Mouse (Mus musculus): ENCODE data around the gene Med27. TPM values are rescaled to one million over a fixed set of nuclear protein-coding genes. Genes with fewer than 3 reads are reported as not detected.

Gene Med27
- polyA plus RNA-seq, 1 experiment, result 44.0 TPM

DNA sequence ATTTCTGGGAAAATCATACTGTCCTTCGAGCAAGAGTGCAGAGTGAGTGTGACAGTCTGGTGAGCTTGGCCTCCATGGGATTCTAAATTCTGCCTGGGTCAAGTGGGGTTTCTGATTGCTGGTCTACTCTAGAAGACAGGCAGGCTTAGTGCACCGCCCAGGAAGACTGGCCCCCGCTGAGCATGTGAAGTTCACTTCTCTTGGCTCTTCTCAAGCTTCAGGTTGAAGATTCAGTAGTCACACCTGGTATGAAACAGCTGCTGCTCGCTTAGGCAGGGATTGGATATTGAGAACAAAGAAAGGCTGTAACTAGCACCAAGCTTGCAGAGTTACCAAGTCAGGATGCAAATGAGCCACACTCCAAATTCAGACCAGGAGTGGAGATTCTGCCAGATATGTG, 154.8 kb downstream of the Med27 start:
- no peak overlapping the region for H3ac ChIP-seq (ENCODE audit: control insufficient read depth, insufficient read length)
- TF ChIP-seq CEBPB (IDR thresholded peaks at IDR 0.05; ENCODE audit: insufficient read depth, poor library complexity, severe bottlenecking) (no peak), USF1 (IDR thresholded peaks at IDR 0.05; ENCODE audit: low read depth) (no peak), REST (IDR thresholded peaks at IDR 0.05; ENCODE audit: insufficient read depth, insufficient read length) (no peak), POLR2AphosphoS2 (IDR thresholded peaks at IDR 0.05; ENCODE audit: insufficient read length, low read depth) (no peak), E2F4 (IDR thresholded peaks at IDR 0.05; ENCODE audit: insufficient read depth) (no peak), MYOG (IDR thresholded peaks at IDR 0.05; ENCODE audit: control insufficient read depth in 1 of 3, insufficient read depth in 1 of 3, insufficient read length in 2 of 3, low read depth in 2 of 3) (no peak), SRF (IDR thresholded peaks at IDR 0.05; ENCODE audit: control insufficient read depth, insufficient read length, low read depth) (no peak), TCF12 (IDR thresholded peaks at IDR 0.05; ENCODE audit: insufficient read depth, poor library complexity, severe bottlenecking) (no peak), MAX (IDR thresholded peaks at IDR 0.05; ENCODE audit: low read depth) (no peak), TCF3 (IDR thresholded peaks at IDR 0.05; ENCODE audit: insufficient read length, low read depth) (no peak), POLR2A (IDR thresholded peaks at IDR 0.05; ENCODE audit: insufficient read length, low read depth) (no peak), MYOD1 (IDR thresholded peaks at IDR 0.05; ENCODE audit: control insufficient read depth in 1 of 3, insufficient read length in 2 of 3, low read depth in 2 of 3) (no peak)
- no peaks in the 10 kb centered on the region for H3K27me3 ChIP-seq (ENCODE audit: control insufficient read depth, insufficient read depth, insufficient read length)
- no peak overlapping the region for H3K4me2 ChIP-seq (ENCODE audit: low read depth)
- no peaks in the 10 kb centered on the region for H3K36me3 ChIP-seq (ENCODE audit: control insufficient read depth, insufficient read depth)
- H3K4me3 ChIP-seq, result no peak overlapping the region
- no peaks in the 10 kb centered on the region for H3K79me2 ChIP-seq (ENCODE audit: control insufficient read depth, insufficient read depth)

DNA sequence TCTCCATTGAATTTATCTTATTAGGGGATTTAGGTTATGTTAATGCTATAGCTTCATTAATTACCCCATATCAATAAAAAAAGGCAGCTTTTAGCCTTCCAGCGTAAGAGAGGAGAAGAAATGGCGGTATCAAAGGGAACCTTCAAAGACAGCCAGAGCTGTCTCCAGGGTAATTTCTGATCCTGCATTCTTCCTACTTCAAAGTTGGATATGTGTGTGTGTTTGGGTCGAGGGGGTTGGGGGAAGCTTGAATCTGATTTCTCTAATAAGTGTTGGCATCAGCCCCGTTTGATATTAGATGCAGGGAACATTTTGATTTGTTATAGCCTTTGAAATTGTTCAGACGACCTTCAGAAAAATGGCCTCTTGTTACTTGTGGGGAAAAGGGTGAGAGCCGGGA, 158.2 kb downstream of the Med27 start:
- Histone ChIP-seq H3K4me2 (ENCODE audit: low read depth) (no peak overlapping the region), H3K27me3 (ENCODE audit: control insufficient read depth, insufficient read depth, insufficient read length) (no peaks in the 10 kb centered on the region), H3ac (ENCODE audit: control insufficient read depth, insufficient read length) (no peak overlapping the region), H3K4me3 (no peak overlapping the region), H3K79me2 (ENCODE audit: control insufficient read depth, insufficient read depth) (no peaks in the 10 kb centered on the region), H3K36me3 (ENCODE audit: control insufficient read depth, insufficient read depth) (no peaks in the 10 kb centered on the region)
- TF ChIP-seq POLR2AphosphoS2 (IDR thresholded peaks at IDR 0.05; ENCODE audit: insufficient read length, low read depth) (no peak), REST (IDR thresholded peaks at IDR 0.05; ENCODE audit: insufficient read depth, insufficient read length) (no peak), CEBPB (IDR thresholded peaks at IDR 0.05; ENCODE audit: insufficient read depth, poor library complexity, severe bottlenecking) (no peak), E2F4 (IDR thresholded peaks at IDR 0.05; ENCODE audit: insufficient read depth) (no peak), MAX (IDR thresholded peaks at IDR 0.05; ENCODE audit: low read depth) (no peak), USF1 (IDR thresholded peaks at IDR 0.05; ENCODE audit: low read depth) (no peak), POLR2A (IDR thresholded peaks at IDR 0.05; ENCODE audit: insufficient read length, low read depth) (no peak), MYOG (IDR thresholded peaks at IDR 0.05; ENCODE audit: control insufficient read depth in 1 of 3, insufficient read depth in 1 of 3, insufficient read length in 2 of 3, low read depth in 2 of 3) (no peak), TCF12 (IDR thresholded peaks at IDR 0.05; ENCODE audit: insufficient read depth, poor library complexity, severe bottlenecking) (no peak), MYOD1 (IDR thresholded peaks at IDR 0.05; ENCODE audit: control insufficient read depth in 1 of 3, insufficient read length in 2 of 3, low read depth in 2 of 3) (no peak), SRF (IDR thresholded peaks at IDR 0.05; ENCODE audit: control insufficient read depth, insufficient read length, low read depth) (no peak), TCF3 (IDR thresholded peaks at IDR 0.05; ENCODE audit: insufficient read length, low read depth) (no peak)

DNA sequence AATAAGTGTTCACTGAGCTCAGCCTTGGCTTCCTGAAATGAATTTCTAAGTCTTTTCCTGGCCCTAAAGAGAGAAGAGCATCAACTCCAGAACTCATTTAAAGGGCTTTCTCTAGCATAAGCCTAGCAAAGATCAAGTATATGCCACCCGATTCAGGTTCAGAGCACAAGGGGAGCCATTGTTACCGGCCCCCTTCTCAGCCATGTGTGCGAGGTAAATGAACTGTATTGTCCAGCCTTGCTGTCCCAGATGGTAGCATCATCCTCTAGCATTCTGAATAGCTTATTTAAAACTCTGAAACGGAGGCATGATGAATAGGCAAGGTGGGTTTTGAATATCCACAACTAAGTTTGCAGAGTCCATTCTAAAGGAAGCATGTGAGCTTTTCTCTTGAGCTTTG, 159.8 kb downstream of the Med27 start:
- TF ChIP-seq SRF (IDR thresholded peaks at IDR 0.05; ENCODE audit: control insufficient read depth, insufficient read length, low read depth), result no peak
- no peak for TF ChIP-seq POLR2AphosphoS2 (IDR thresholded peaks at IDR 0.05; ENCODE audit: insufficient read length, low read depth)
- TF ChIP-seq MYOD1 (IDR thresholded peaks at IDR 0.05; ENCODE audit: control insufficient read depth in 1 of 3, insufficient read length in 2 of 3, low read depth in 2 of 3), result no peak
- no peak for TF ChIP-seq TCF12 (IDR thresholded peaks at IDR 0.05; ENCODE audit: insufficient read depth, poor library complexity, severe bottlenecking)
- no peak for TF ChIP-seq MAX (IDR thresholded peaks at IDR 0.05; ENCODE audit: low read depth)
- TF ChIP-seq MYOG (IDR thresholded peaks at IDR 0.05; ENCODE audit: control insufficient read depth in 1 of 3, insufficient read depth in 1 of 3, insufficient read length in 2 of 3, low read depth in 2 of 3), result no peak
- no peak for TF ChIP-seq CEBPB (IDR thresholded peaks at IDR 0.05; ENCODE audit: insufficient read depth, poor library complexity, severe bottlenecking)
- TF ChIP-seq USF1 (IDR thresholded peaks at IDR 0.05; ENCODE audit: low read depth), result no peak
- TF ChIP-seq E2F4 (IDR thresholded peaks at IDR 0.05; ENCODE audit: insufficient read depth), result no peak
- TF ChIP-seq REST (IDR thresholded peaks at IDR 0.05; ENCODE audit: insufficient read depth, insufficient read length), result no peak
- H3K79me2 ChIP-seq (ENCODE audit: control insufficient read depth, insufficient read depth), result no peaks in the 10 kb centered on the region
- no peaks in the 10 kb centered on the region for H3K27me3 ChIP-seq (ENCODE audit: control insufficient read depth, insufficient read depth, insufficient read length)
- no peak overlapping the region for H3K4me2 ChIP-seq (ENCODE audit: low read depth)
- H3K36me3 ChIP-seq (ENCODE audit: control insufficient read depth, insufficient read depth), result no peaks in the 10 kb centered on the region
- H3K4me3 ChIP-seq, result no peak overlapping the region
- H3ac ChIP-seq (ENCODE audit: control insufficient read depth, insufficient read length), result no peak overlapping the region

DNA sequence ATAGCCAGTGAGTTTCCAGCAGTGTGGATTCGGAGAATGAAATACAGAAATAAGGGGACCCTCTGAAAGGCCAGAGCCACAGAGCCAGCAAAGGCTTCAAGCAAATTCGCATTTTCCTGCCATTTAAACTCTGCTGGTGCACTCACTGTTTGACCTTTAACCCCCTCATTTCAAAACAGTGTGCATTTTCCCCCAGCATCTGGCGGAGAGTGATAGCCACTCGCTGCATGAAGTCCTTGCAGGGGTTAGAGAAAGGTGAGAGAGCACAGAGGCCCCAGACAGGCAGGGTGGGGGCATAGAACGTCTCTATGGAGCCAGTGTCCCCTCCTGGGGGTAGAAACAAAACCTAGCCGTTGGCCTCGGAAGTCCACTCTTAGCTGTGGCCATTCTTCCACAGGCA, 166.5 kb downstream of the Med27 start:
- H3K4me2 ChIP-seq (ENCODE audit: low read depth), result no peak overlapping the region
- no peaks in the 10 kb centered on the region for H3K36me3 ChIP-seq (ENCODE audit: control insufficient read depth, insufficient read depth)
- TF ChIP-seq REST (IDR thresholded peaks at IDR 0.05; ENCODE audit: insufficient read depth, insufficient read length) (no peak), TCF12 (IDR thresholded peaks at IDR 0.05; ENCODE audit: insufficient read depth, poor library complexity, severe bottlenecking) (no peak), MYOG (IDR thresholded peaks at IDR 0.05; ENCODE audit: control insufficient read depth in 1 of 3, insufficient read depth in 1 of 3, insufficient read length in 2 of 3, low read depth in 2 of 3) (no peak), TCF3 (IDR thresholded peaks at IDR 0.05; ENCODE audit: insufficient read length, low read depth) (no peak), USF1 (IDR thresholded peaks at IDR 0.05; ENCODE audit: low read depth) (no peak), SRF (IDR thresholded peaks at IDR 0.05; ENCODE audit: control insufficient read depth, insufficient read length, low read depth) (no peak), E2F4 (IDR thresholded peaks at IDR 0.05; ENCODE audit: insufficient read depth) (no peak), MYOD1 (IDR thresholded peaks at IDR 0.05; ENCODE audit: control insufficient read depth in 1 of 3, insufficient read length in 2 of 3, low read depth in 2 of 3) (no peak), MAX (IDR thresholded peaks at IDR 0.05; ENCODE audit: low read depth) (no peak), POLR2AphosphoS2 (IDR thresholded peaks at IDR 0.05; ENCODE audit: insufficient read length, low read depth) (no peak), POLR2A (IDR thresholded peaks at IDR 0.05; ENCODE audit: insufficient read length, low read depth) (no peak), CEBPB (IDR thresholded peaks at IDR 0.05; ENCODE audit: insufficient read depth, poor library complexity, severe bottlenecking) (no peak)
- no peaks in the 10 kb centered on the region for H3K79me2 ChIP-seq (ENCODE audit: control insufficient read depth, insufficient read depth)
- no peak overlapping the region for H3K4me3 ChIP-seq
- H3ac ChIP-seq (ENCODE audit: control insufficient read depth, insufficient read length), result no peak overlapping the region
- H3K27me3 ChIP-seq (ENCODE audit: control insufficient read depth, insufficient read depth, insufficient read length), result no peaks in the 10 kb centered on the region

Measured in myocyte (in vitro differentiated cells).